In genomic region chr6:86395021-86395420, GRCm38 (mm10) we compare ENCODE assay signal across 13 mouse cellular contexts. TPM values are rescaled to one million over a fixed set of nuclear protein-coding genes. Genes with fewer than 3 reads are reported as not detected.
DNase-seq lines count a peak whose midpoint lies in the region; ATAC-seq and TF ChIP-seq lines count a peak whose summit lies in the region.
"Had no signal": no experiment of that assay in that cellular context is flagged by ENCODE, and none has a peak within 500 bp of the region (broad histone marks: within the 10 kb centered on the region; RNA-seq: fewer than 3 reads in every experiment).

No protein-coding gene starts in this region.

- peak overlapping the region; percentile 89 for H3K4me2 ChIP-seq in intestine, embryonic 14.5 days (ENCODE audit: low read length)
- no peak overlapping the region; the same call in 1 of the 2 replicates for H3K4me2 ChIP-seq in intestine, postnatal 0 days (replicated peaks; ENCODE audit: low read depth)
- H3K4me2 ChIP-seq in hindbrain, embryonic 16.5 days (ENCODE audit: low read length): peak overlapping the region; percentile 80
- peak overlapping the region; percentile 88 for H3K4me2 ChIP-seq in midbrain, embryonic 16.5 days (ENCODE audit: low read length)
- H3K4me2 ChIP-seq in lung, postnatal 0 days (replicated peaks; ENCODE audit: low read depth, low read length): no peak overlapping the region

- ATAC-seq in intestine, embryonic 14.5 days (replicated peaks; ENCODE audit: low FRiP score, low TSS enrichment, low read depth): no peak
- no peak for ATAC-seq in intestine, postnatal 0 days
- no peak for ATAC-seq in hindbrain, embryonic 16.5 days
- no peak for ATAC-seq in midbrain, embryonic 16.5 days
- ATAC-seq in lung, postnatal 0 days: no peak

- TF ChIP-seq EP300 in lung, postnatal 0 days (IDR thresholded peaks at IDR 0.05): no peak

- no peaks in the 10 kb centered on the region for H3K27me3 ChIP-seq in intestine, embryonic 14.5 days (replicated peaks; ENCODE audit: control insufficient read depth, insufficient read depth, low read length)
- H3K27me3 ChIP-seq in intestine, postnatal 0 days (replicated peaks; ENCODE audit: control insufficient read depth, insufficient read depth, low read length): no peaks in the 10 kb centered on the region
- peaks cover 16% of the 10 kb centered on the region for H3K27me3 ChIP-seq in forebrain, embryonic 10.5 days (ENCODE audit: poor library complexity, severe bottlenecking)
- no peaks in the 10 kb centered on the region for H3K27me3 ChIP-seq in hindbrain, embryonic 16.5 days (replicated peaks; ENCODE audit: control insufficient read depth, insufficient read depth, low read length)
- H3K27me3 ChIP-seq in midbrain, embryonic 16.5 days (ENCODE audit: control insufficient read depth, insufficient read depth, low read depth, low read length): no peaks in the 10 kb centered on the region
- no peaks in the 10 kb centered on the region for H3K27me3 ChIP-seq in lung, postnatal 0 days (replicated peaks; ENCODE audit: insufficient read depth, low read length)

- no peak for TF ChIP-seq CTCF in intestine, postnatal 0 days (IDR thresholded peaks at IDR 0.05; ENCODE audit: low read depth)
- no peak for TF ChIP-seq CTCF in lung, postnatal 0 days (IDR thresholded peaks at IDR 0.05)

- intact Hi-C loops in left cerebral cortex, postnatal 25 days (cut with DNase I): no loop called here

- no peak overlapping the region for H3K4me3 ChIP-seq in intestine, embryonic 14.5 days (ENCODE audit: low read depth, low read length)
- H3K4me3 ChIP-seq in intestine, postnatal 0 days (ENCODE audit: low read depth, low read length): no peak overlapping the region
- peak overlapping the region; percentile 94 for H3K4me3 ChIP-seq in forebrain, embryonic 10.5 days
- peak overlapping the region; percentile 83 for H3K4me3 ChIP-seq in hindbrain, embryonic 16.5 days (ENCODE audit: low read length)
- H3K4me3 ChIP-seq in midbrain, embryonic 16.5 days (ENCODE audit: low read depth, low read length): peak overlapping the region; percentile 82
- H3K4me3 ChIP-seq in lung, postnatal 0 days (ENCODE audit: low read depth, low read length): no peak overlapping the region

- peaks cover 36% of the 10 kb centered on the region for H3K36me3 ChIP-seq in intestine, embryonic 14.5 days (ENCODE audit: control insufficient read depth, insufficient read depth, low read length)
- peaks cover 25% of the 10 kb centered on the region for H3K36me3 ChIP-seq in intestine, postnatal 0 days (ENCODE audit: control insufficient read depth, insufficient read depth)
- H3K36me3 ChIP-seq in forebrain, embryonic 10.5 days (replicated peaks): peaks cover 44% of the 10 kb centered on the region
- H3K36me3 ChIP-seq in hindbrain, embryonic 16.5 days (ENCODE audit: control insufficient read depth, insufficient read depth, low read length): peaks cover 24% of the 10 kb centered on the region
- peaks cover 27% of the 10 kb centered on the region for H3K36me3 ChIP-seq in midbrain, embryonic 16.5 days (ENCODE audit: control insufficient read depth, insufficient read depth, low read length)
- H3K36me3 ChIP-seq in lung, postnatal 0 days (ENCODE audit: insufficient read depth, low read length): peaks cover 12% of the 10 kb centered on the region; the same call in 1 of the 2 replicates

- peaks cover 17% of the 10 kb centered on the region for H3K4me1 ChIP-seq in intestine, embryonic 14.5 days (replicated peaks; ENCODE audit: control insufficient read depth, insufficient read depth, low read length)
- H3K4me1 ChIP-seq in intestine, postnatal 0 days (replicated peaks; ENCODE audit: control insufficient read depth, insufficient read depth, low read length): 0 out of 2 replicates have a peak, but pooled peaks cover 10% of the 10 kb centered on the region
- H3K4me1 ChIP-seq in forebrain, embryonic 10.5 days: peaks cover 27% of the 10 kb centered on the region
- H3K4me1 ChIP-seq in hindbrain, embryonic 16.5 days (ENCODE audit: control insufficient read depth, insufficient read depth, low read depth, low read length): peaks cover 25% of the 10 kb centered on the region
- peaks cover 24% of the 10 kb centered on the region for H3K4me1 ChIP-seq in midbrain, embryonic 16.5 days (ENCODE audit: control insufficient read depth, insufficient read depth, low read length)
- peaks cover 14% of the 10 kb centered on the region; the same call in 1 of the 2 replicates for H3K4me1 ChIP-seq in lung, postnatal 0 days (ENCODE audit: insufficient read depth, low read depth, low read length)

- no peaks in the 10 kb centered on the region for H3K9me3 ChIP-seq in intestine, embryonic 14.5 days (ENCODE audit: control insufficient read depth, low read length)
- H3K9me3 ChIP-seq in intestine, postnatal 0 days (ENCODE audit: control insufficient read depth): no peaks in the 10 kb centered on the region
- no peaks in the 10 kb centered on the region for H3K9me3 ChIP-seq in forebrain, embryonic 10.5 days
- no peaks in the 10 kb centered on the region for H3K9me3 ChIP-seq in hindbrain, embryonic 16.5 days (ENCODE audit: control insufficient read depth, low read length)
- no peaks in the 10 kb centered on the region for H3K9me3 ChIP-seq in midbrain, embryonic 16.5 days (replicated peaks; ENCODE audit: control insufficient read depth, low read length, poor library complexity, severe bottlenecking)
- H3K9me3 ChIP-seq in lung, postnatal 0 days (ENCODE audit: low read length): no peaks in the 10 kb centered on the region

- WGBS in intestine, embryonic 14.5 days: 90% methylated on average over 9 of the region's 9 CpGs
- 90% methylated on average over 9 of the region's 9 CpGs for WGBS in intestine, postnatal 0 days
- WGBS in forebrain, embryonic 10.5 days: 94% methylated on average over 9 of the region's 9 CpGs
- WGBS in hindbrain, embryonic 16.5 days: 82% methylated on average over 9 of the region's 9 CpGs
- WGBS in midbrain, embryonic 16.5 days: 91% methylated on average over 9 of the region's 9 CpGs
- WGBS in lung, postnatal 0 days: 78% methylated on average over 9 of the region's 9 CpGs

- H3K27ac ChIP-seq in intestine, embryonic 14.5 days (ENCODE audit: low read depth): no peak overlapping the region
- H3K27ac ChIP-seq in intestine, postnatal 0 days (ENCODE audit: low read depth, low read length): no peak overlapping the region
- no peak overlapping the region for H3K27ac ChIP-seq in forebrain, embryonic 10.5 days
- no peak overlapping the region for H3K27ac ChIP-seq in hindbrain, embryonic 16.5 days (ENCODE audit: low read depth, low read length)
- no peak overlapping the region for H3K27ac ChIP-seq in midbrain, embryonic 16.5 days (ENCODE audit: low read length)
- no peak overlapping the region for H3K27ac ChIP-seq in lung, postnatal 0 days (ENCODE audit: low read length)

- no peak for DNase-seq in intestine, embryonic 14.5 days (ENCODE audit: low spot score)
- no peak for DNase-seq in forebrain, embryonic 10.5 days (ENCODE audit: extremely low spot score, low spot score)
- no peak for DNase-seq in lung, postnatal 0 days (ENCODE audit: low spot score)
- DNase-seq in right cerebral cortex, postnatal 14 days: no peak
- no peak for DNase-seq in left cerebral cortex, postnatal 25 days (ENCODE audit: low spot score in 2 of 2)
- DNase-seq: kidney, postnatal 10 days; retina, postnatal 1 day; thymus, postnatal 14 days had no signal

- H3K9ac ChIP-seq in intestine, embryonic 14.5 days (ENCODE audit: low read length): no peak overlapping the region
- H3K9ac ChIP-seq in intestine, postnatal 0 days (ENCODE audit: low read depth, low read length): no peak overlapping the region
- H3K9ac ChIP-seq in hindbrain, embryonic 16.5 days (ENCODE audit: low read depth, low read length): 0 out of 2 replicates have a peak overlapping the region, but pooled peaks have one; percentile 5
- H3K9ac ChIP-seq in midbrain, embryonic 16.5 days (ENCODE audit: low read depth, low read length): peak overlapping the region; percentile 92; the same call in 1 of the 2 replicates
- H3K9ac ChIP-seq in lung, postnatal 0 days (replicated peaks; ENCODE audit: low read depth): no peak overlapping the region

RNA-seq across cellular contexts. Expression of gene Pcyox1, which starts 1.9 kb away (rescaled TPM):
- 81.6 and 87.9 TPM in 2 replicates for polyA plus RNA-seq in intestine, embryonic 14.5 days (2014; fragmentation: Nextera tagmentation; extraction: Ambion mirVana)
- polyA plus RNA-seq in intestine, postnatal 0 days (2015; fragmentation: Nextera tagmentation; extraction: Ambion mirVana): 37.8 and 41.0 TPM in 2 replicates
- polyA plus RNA-seq in forebrain, embryonic 10.5 days (2016; fragmentation: Nextera tagmentation; extraction: Ambion mirVana): 73.5 and 78.3 TPM in 2 replicates
- 88.4 and 92.7 TPM in 2 replicates for polyA plus RNA-seq in hindbrain, embryonic 16.5 days (2015; fragmentation: Nextera tagmentation; extraction: Ambion mirVana)
- polyA plus RNA-seq in midbrain, embryonic 16.5 days (2015; fragmentation: Nextera tagmentation; extraction: Ambion mirVana): 93.6 and 100 TPM in 2 replicates
- polyA plus RNA-seq in lung, postnatal 0 days (2015; fragmentation: Nextera tagmentation; extraction: Ambion mirVana): 54.2 and 58.6 TPM in 2 replicates
- total RNA-seq in left cerebral cortex, postnatal 25 days (2021): 100 to 1,000 TPM in 1 of 2 experiments, 10 to 100 TPM in 1; 95.3 to 104 TPM

RNA-seq across cellular contexts. Expression of gene Tia1, which starts 9.0 kb away (rescaled TPM):
- polyA plus RNA-seq in intestine, embryonic 14.5 days (2014; fragmentation: Nextera tagmentation; extraction: Ambion mirVana): 184 and 216 TPM in 2 replicates
- polyA plus RNA-seq in intestine, postnatal 0 days (2015; fragmentation: Nextera tagmentation; extraction: Ambion mirVana): 33.0 and 35.7 TPM in 2 replicates
- 209 and 212 TPM in 2 replicates for polyA plus RNA-seq in forebrain, embryonic 10.5 days (2016; fragmentation: Nextera tagmentation; extraction: Ambion mirVana)
- polyA plus RNA-seq in hindbrain, embryonic 16.5 days (2015; fragmentation: Nextera tagmentation; extraction: Ambion mirVana): 232 and 270 TPM in 2 replicates
- 313 and 356 TPM in 2 replicates for polyA plus RNA-seq in midbrain, embryonic 16.5 days (2015; fragmentation: Nextera tagmentation; extraction: Ambion mirVana)
- polyA plus RNA-seq in lung, postnatal 0 days (2015; fragmentation: Nextera tagmentation; extraction: Ambion mirVana): 59.1 and 66.3 TPM in 2 replicates
- total RNA-seq in left cerebral cortex, postnatal 25 days (2021): 100 to 1,000 TPM; 107 to 116 TPM

RNA-seq across cellular contexts. Expression of gene Snrpg, which starts 23.9 kb away (rescaled TPM):
- 787 and 872 TPM in 2 replicates for polyA plus RNA-seq in intestine, embryonic 14.5 days (2014; fragmentation: Nextera tagmentation; extraction: Ambion mirVana)
- 196 and 204 TPM in 2 replicates for polyA plus RNA-seq in intestine, postnatal 0 days (2015; fragmentation: Nextera tagmentation; extraction: Ambion mirVana)
- polyA plus RNA-seq in forebrain, embryonic 10.5 days (2016; fragmentation: Nextera tagmentation; extraction: Ambion mirVana): 939 and 953 TPM in 2 replicates
- 234 and 259 TPM in 2 replicates for polyA plus RNA-seq in hindbrain, embryonic 16.5 days (2015; fragmentation: Nextera tagmentation; extraction: Ambion mirVana)
- polyA plus RNA-seq in midbrain, embryonic 16.5 days (2015; fragmentation: Nextera tagmentation; extraction: Ambion mirVana): 280 and 327 TPM in 2 replicates
- polyA plus RNA-seq in lung, postnatal 0 days (2015; fragmentation: Nextera tagmentation; extraction: Ambion mirVana): 234 and 251 TPM in 2 replicates
- 10 to 100 TPM; 58.9 to 62.2 TPM for total RNA-seq in left cerebral cortex, postnatal 25 days (2021)

RNA-seq across cellular contexts. Expression of gene Fam136a, which starts 29.6 kb away (rescaled TPM):
- 162 and 167 TPM in 2 replicates for polyA plus RNA-seq in intestine, embryonic 14.5 days (2014; fragmentation: Nextera tagmentation; extraction: Ambion mirVana)
- polyA plus RNA-seq in intestine, postnatal 0 days (2015; fragmentation: Nextera tagmentation; extraction: Ambion mirVana): 64.8 and 65.8 TPM in 2 replicates
- polyA plus RNA-seq in forebrain, embryonic 10.5 days (2016; fragmentation: Nextera tagmentation; extraction: Ambion mirVana): 208 and 210 TPM in 2 replicates
- polyA plus RNA-seq in hindbrain, embryonic 16.5 days (2015; fragmentation: Nextera tagmentation; extraction: Ambion mirVana): 112 and 114 TPM in 2 replicates
- 120 and 124 TPM in 2 replicates for polyA plus RNA-seq in midbrain, embryonic 16.5 days (2015; fragmentation: Nextera tagmentation; extraction: Ambion mirVana)
- polyA plus RNA-seq in lung, postnatal 0 days (2015; fragmentation: Nextera tagmentation; extraction: Ambion mirVana): 44.7 and 45.3 TPM in 2 replicates
- total RNA-seq in left cerebral cortex, postnatal 25 days (2021): 10 to 100 TPM; 23.9 to 24.1 TPM

RNA-seq across cellular contexts. Expression of gene Gm44790, which starts 31.4 kb away (rescaled TPM):
- not detected in 2 replicates for polyA plus RNA-seq in intestine, embryonic 14.5 days (2014; fragmentation: Nextera tagmentation; extraction: Ambion mirVana)
- not detected in 2 replicates for polyA plus RNA-seq in intestine, postnatal 0 days (2015; fragmentation: Nextera tagmentation; extraction: Ambion mirVana)
- polyA plus RNA-seq in forebrain, embryonic 10.5 days (2016; fragmentation: Nextera tagmentation; extraction: Ambion mirVana): 0.83 TPM in 1 of 2 replicates, not detected in the other
- polyA plus RNA-seq in hindbrain, embryonic 16.5 days (2015; fragmentation: Nextera tagmentation; extraction: Ambion mirVana): not detected in 2 replicates
- 0.47 TPM in 1 of 2 replicates, not detected in the other for polyA plus RNA-seq in midbrain, embryonic 16.5 days (2015; fragmentation: Nextera tagmentation; extraction: Ambion mirVana)
- not detected in 2 replicates for polyA plus RNA-seq in lung, postnatal 0 days (2015; fragmentation: Nextera tagmentation; extraction: Ambion mirVana)
- total RNA-seq in left cerebral cortex, postnatal 25 days (2021): not detected
- polyA plus RNA-seq: embryonic facial prominence, embryonic 11.5 days; lung, embryonic 16.5 days had no signal

Comparison
In these comparisons a context has a peak if more than half of its experiments do, and no peak if none do; other contexts are left out.
1. H3K4me2 ChIP-seq: peak in intestine, embryonic 14.5 days (single experiment), hindbrain, embryonic 16.5 days (single experiment) and midbrain, embryonic 16.5 days (single experiment); none in intestine, postnatal 0 days (single experiment) and lung, postnatal 0 days (single experiment).
2. H3K4me3 ChIP-seq: peak in forebrain, embryonic 10.5 days (single experiment), hindbrain, embryonic 16.5 days (single experiment) and midbrain, embryonic 16.5 days (single experiment); none in intestine, embryonic 14.5 days (single experiment), intestine, postnatal 0 days (single experiment) and lung, postnatal 0 days (single experiment).
3. H3K9ac ChIP-seq: peak in hindbrain, embryonic 16.5 days (single experiment) and midbrain, embryonic 16.5 days (single experiment); none in intestine, embryonic 14.5 days (single experiment), intestine, postnatal 0 days (single experiment) and lung, postnatal 0 days (single experiment).